Mouse (Mus musculus) layer of hippocampus, adult 2 months (tissue): ENCODE data around the gene Dthd1. TPM values are rescaled to one million over a fixed set of nuclear protein-coding genes. Genes with fewer than 3 reads are reported as not detected.
A peak's percentile ranks its signal among the peaks of the same experiment; 100 is the strongest.

Experiments used
- DNase-seq, 2 experiments: peaks; one replicate each; pipeline ENCODE4 v3.0.0; 2022; ENCODE audit warnings: low spot score in 2 of 2
- H3K27ac ChIP-seq: fragments of 200-600 bp; 2 replicates; pipeline ENCODE4 v1.8.1; 2022
- H3K4me3 ChIP-seq: fragments of 200-600 bp; 2 replicates; pipeline ENCODE4 v1.8.1; 2022; ENCODE audit warnings: mild to moderate bottlenecking
- CTCF ChIP-seq: fragments of 200-600 bp; conservative IDR thresholded peaks from 2 replicates; pipeline ENCODE4 v1.8.1; 2022; ENCODE audit warnings: antibody characterized with exemption, mild to moderate bottlenecking, moderate library complexity
- long read RNA-seq, 2 experiments: library from polyadenylated mRNA; stranded (forward); transcript quantifications; one replicate each; pipeline ENCODE4 v2.0.0; 2021; ENCODE audit warnings: borderline mapping rate in 2 of 2
- total RNA-seq, 2 experiments: library from RNA; stranded (reverse); gene quantifications; 2 replicates each; pipeline ENCODE4 v1.2.3; 2021

Dthd1 gene
- total RNA-seq: under 1 TPM in 1 of 2 experiments, not detected in 1; 0.15 TPM
- long read RNA-seq, experiment 1: 0 reads
- long read RNA-seq, experiment 2, partial matches to known transcripts: 0 of 1 reads
- long read RNA-seq, experiment 2, other reads (novel, unspliced or antisense): 1 of 1 reads

DNA sequence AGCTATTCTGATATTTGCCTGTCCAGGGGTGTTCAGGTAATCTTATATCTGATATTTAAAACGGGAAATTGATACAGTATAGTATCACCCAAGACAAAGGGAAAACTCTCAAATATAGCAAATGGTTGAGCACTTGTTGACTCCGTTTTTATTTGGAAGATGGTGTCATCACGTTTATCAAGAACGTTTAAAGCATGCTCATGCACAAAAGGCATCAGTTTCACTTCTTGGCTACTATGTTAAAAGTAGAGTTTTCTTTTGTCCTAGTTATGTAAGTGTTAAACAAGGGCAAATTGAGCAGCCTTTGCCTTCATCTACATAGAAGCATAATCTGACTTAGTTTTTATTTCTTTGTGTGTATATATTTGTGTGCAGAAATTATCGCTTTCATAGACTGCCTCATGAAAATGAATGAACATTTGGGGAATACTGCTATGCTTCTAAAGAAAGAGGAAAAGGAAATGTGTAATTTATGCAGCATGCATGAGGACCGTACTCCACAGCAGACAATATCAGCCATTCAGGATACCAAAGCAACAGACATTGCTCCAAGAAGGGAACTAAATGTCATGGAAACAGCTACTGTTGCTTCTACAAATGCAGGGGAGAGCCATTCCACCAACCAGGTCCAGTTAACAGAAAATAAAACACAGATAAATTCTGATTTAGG is at the start of gene Dthd1:
Gene Dthd1, plus strand, starts transcription at position 422 of the 670 bp plus-strand sequence.
- no peak for TF ChIP-seq CTCF
- Histone ChIP-seq H3K4me3 (no peak within 1 kb of the TSS), H3K27ac (peak within 1 kb of the TSS; percentile 83)
- DNase-seq: peak in 1 of 2 experiments; percentile 39

DNA sequence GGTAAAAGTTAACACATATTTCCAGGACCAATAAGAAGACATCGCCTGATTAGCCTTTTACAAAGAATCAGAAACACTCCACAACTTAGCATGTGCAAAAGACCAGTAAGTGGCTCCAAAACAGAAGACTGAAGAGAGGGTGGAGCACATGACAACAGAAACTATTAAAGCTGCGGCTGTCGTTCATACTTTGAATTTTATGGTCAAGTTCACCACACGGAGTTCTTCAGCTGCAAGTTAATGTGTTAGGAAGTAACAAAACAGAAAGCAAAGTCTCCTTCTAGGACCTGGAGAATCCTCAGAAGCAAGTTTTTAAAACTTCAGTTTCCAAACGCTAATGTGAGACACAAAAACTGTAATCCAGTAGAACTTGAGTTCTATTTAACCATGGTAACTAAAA is 49.5 kb upstream of the Dthd1 start:
- peak overlapping the region; percentile 81 for H3K4me3 ChIP-seq
- TF ChIP-seq CTCF: no peak
- H3K27ac ChIP-seq: peak overlapping the region; percentile 94
- no peak for DNase-seq

DNA sequence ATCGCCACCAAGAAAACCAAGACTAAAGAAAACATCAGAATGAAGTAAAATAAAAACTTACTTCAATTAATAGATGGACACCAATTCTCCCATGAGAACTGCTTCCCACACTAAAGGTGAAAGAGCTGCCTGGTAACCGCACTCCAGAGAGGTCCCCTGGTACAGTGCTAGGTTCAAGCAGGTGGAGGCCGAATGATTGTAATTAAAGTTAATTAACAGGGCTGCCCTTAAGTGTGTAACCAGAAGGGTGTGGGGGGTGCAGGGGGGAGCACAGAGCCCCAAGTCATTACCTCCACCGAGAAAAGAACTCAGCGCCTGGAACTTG is 48.2 kb upstream of the Dthd1 start:
- Histone ChIP-seq H3K4me3 (peak overlapping the region; percentile 81), H3K27ac (peak overlapping the region; percentile 94)
- TF ChIP-seq CTCF: no peak
- DNase-seq: no peak

DNA sequence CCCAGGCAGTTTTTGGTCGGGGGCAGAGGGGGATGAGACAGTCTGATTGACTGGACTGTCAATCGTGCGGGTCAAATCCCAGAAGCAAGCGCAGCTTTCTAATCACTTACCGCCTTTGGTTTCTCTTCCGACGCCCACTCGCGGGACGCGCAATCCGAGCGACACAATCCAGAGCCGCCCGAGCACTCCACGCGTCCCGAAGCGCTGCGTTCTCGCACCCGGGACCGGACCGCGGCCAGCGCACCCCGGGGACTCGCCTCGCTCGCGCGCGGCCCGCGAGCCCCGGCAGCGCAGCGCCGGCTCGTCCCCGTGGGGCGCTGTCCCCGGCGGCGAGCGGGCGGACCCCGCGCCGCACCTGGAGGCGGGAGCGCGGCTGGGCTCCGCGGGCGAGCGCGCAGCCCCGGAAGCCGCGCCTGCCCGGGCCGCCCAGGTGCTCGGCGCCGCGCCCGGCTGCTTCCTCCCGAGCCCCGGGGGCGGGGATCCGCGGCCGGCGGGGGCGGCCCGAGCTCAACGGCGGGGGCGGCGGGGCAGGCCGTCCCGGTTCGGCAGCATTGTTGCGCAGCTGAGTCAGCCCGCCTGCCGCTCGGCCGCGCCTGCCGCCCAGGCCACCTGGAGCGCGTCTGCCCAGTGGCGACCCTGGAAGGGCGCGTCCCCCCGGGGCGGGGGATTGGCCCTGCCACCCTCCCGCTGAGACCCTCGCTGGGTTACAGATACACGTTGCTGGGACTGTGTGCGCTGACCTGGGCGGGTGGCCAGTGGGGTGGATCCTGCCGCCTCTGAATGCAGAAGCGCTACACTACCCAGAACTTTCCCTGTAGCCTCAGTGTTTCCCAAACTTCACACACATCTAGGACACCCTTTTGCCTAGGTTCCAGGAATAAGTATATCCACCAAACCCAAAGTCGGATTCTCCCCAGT is 47.6 kb upstream of the Dthd1 start, which contains the start of gene Arap2:
Gene Arap2, minus strand, starts transcription at position 376 of the 918 bp plus-strand sequence.
- no peak for TF ChIP-seq CTCF
- peak; percentile 32 to 40 for DNase-seq
- Histone ChIP-seq H3K4me3 (peak within 1 kb of the TSS; percentile 81), H3K27ac (peak within 1 kb of the TSS; percentile 94)

DNA sequence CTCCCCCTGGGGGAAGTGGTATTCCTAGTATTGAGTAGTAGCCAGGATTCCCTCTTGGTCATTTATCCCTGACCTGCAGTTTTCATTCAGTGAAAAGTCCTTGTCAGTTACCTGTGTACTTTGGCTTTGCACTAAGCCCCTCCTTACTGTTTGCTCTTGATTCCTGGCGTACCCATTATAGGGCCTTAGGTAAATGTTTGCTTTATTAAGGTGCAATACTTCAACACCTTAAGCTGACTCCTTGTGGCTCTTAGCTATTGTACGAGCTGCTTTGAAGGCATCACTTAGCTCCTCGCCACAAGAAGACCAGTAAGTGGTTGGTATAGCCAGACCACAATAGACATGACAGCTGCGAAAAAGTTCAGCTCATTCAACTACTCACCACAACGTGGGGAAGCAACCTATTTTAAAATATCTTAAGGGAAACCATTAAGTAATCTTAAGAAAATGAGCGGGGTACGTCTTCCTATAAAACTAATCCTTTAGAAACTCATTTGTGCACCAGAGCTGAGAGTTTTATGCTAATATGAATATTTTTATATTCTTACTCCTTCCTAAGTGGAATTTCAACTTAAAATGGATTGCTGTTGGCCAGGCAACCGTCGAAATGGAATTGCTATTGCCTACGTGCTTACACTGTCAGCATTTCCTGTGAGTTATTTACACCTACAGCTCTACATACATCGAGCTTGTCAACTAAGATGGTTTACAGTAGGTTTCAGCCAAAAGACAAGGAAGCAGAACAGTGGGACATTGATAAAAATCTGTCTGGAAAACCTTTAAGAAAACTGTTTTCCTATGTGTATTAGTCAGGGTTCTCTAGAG is 41.6 kb upstream of the Dthd1 start:
- Histone ChIP-seq H3K4me3 (no peak overlapping the region), H3K27ac (no peak overlapping the region)
- DNase-seq: no peak
- TF ChIP-seq CTCF: no peak

DNA sequence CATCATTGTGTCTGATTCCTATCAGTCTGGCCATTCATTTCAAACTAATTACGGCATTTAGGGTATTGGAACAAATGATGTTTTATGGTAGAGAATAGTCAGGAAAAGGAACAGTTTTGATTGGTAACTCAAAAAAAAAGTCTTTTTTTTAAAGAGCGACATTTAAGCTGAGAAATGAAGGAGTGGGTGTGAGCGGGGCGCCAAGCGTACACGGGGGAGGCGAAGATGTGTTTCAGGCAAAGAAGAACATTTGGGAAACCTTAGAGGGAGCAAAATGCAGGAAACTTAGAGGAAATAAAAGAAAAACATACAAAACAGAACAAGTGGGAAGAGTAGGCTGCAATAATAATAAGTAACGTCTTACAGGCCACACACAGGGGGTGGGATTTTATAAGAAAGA is 35.8 kb upstream of the Dthd1 start:
- peak; percentile 25 to 44 for DNase-seq
- Histone ChIP-seq H3K4me3 (no peak overlapping the region), H3K27ac (peak overlapping the region; percentile 43; the same call in 1 of the 2 replicates)
- TF ChIP-seq CTCF: no peak

DNA sequence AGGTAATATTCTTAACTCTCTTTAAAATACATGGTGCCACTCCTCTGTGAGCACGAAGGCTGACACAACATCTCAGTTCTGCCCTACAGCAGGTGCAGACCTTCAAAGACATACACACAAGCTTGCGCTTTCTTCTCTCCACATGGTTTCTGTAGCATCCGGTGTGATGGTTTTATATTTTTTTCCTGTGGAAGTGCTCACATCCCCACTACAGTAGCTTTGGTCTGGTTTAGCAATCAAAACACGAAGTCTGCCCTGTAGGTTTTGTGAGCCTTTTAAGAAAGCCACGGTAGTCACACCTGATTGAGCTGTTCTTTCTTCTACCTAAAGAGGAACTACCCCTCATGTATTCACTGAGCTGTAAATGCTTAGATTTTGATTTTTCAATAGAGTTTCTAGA is 34.9 kb upstream of the Dthd1 start:
- Histone ChIP-seq H3K4me3 (no peak overlapping the region), H3K27ac (0 out of 2 replicates have a peak overlapping the region, but pooled peaks have one; percentile 11)
- no peak for TF ChIP-seq CTCF
- DNase-seq: no peak

DNA sequence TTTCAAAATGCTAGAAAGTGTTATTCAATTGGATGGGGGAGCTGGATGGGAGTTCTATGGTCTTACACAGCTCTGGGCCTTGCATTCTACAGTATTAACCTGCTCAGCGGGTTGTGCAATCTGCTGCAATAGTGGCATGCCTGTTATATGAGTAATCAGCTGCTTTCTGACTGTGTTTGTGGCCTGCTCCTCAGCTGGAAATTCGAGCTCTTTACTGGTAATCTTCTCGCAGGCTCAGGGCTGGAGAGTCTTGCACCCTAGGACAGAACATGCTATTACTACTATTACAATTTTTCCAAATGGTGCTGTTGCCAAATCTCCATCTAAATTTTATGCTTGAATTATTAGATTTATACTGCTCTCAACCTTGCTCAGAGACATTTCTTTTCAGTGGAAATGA is 26.8 kb upstream of the Dthd1 start:
- no peak overlapping the region for H3K27ac ChIP-seq
- no peak for DNase-seq
- no peak for TF ChIP-seq CTCF
- no peak overlapping the region for H3K4me3 ChIP-seq

DNA sequence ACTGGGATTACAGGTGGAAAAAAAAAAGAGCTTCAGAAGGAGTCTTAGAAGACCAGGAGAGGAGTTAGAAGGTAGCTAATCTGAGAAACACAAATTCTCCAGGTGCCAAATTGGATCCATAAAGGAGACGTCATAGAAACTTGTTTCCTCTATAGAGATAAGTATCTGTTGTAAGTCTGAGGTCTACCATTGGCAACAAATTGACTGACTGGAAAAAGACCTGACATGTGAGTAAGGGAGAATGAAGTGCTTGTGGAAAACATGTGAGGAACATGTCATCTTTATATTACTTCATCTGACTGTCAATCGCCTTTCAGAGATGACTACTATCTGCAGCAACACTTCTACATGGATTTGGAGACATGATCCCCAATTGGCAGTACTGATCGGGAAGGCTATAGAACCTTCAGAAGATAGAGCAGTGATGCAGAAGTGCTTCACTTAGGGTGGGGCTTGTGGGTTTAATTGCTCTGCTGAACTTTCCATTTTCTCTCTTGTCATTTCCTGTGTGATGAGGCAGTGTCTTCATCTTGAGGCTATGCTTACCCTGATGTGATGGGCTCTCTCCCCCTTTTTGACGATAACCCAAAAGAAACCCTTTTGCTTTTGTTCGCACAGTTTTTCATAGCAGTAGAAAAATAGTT is 22.6 kb upstream of the Dthd1 start:
- H3K27ac ChIP-seq: no peak overlapping the region
- H3K4me3 ChIP-seq: no peak overlapping the region
- DNase-seq: no peak
- TF ChIP-seq CTCF: no peak

DNA sequence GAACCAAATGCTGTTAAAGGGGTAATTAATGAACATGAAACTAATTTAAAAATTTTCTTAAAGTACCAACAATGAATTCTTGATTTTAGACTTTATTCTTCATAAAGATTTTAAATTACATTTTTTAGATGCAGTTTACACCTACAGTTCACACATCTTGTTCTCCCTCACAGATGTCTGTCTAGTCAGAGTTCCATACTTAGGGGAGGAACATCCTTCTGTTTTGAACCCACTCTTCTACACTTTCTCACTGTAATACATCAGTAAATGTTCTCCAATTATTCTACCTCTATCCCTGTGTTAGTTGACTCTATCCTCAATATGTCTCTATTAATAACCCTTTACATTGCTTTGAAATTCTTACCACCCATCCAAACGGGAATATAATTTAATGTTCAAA is 20.8 kb upstream of the Dthd1 start:
- Histone ChIP-seq H3K4me3 (no peak overlapping the region), H3K27ac (no peak overlapping the region)
- no peak for DNase-seq
- TF ChIP-seq CTCF: no peak

DNA sequence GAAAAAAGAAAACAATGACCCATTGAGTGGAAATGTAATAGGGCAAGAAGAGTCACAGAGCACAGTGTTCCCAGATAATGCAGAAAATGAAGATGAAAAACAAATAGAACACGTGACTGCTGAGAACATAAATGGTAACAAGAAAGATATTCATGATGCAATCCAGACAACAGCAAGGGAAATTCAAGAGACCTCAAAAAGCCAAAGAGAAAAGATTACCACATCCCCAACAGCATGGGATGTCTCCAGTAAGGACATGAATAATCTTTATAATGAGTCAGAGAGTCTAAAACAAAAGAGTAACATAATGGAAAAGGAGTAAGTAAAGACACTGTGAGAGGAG is 420 bp downstream of the Dthd1 start:
- DNase-seq: no peak
- Histone ChIP-seq H3K27ac (peak overlapping the region; percentile 83), H3K4me3 (no peak overlapping the region)
- no peak for TF ChIP-seq CTCF

DNA sequence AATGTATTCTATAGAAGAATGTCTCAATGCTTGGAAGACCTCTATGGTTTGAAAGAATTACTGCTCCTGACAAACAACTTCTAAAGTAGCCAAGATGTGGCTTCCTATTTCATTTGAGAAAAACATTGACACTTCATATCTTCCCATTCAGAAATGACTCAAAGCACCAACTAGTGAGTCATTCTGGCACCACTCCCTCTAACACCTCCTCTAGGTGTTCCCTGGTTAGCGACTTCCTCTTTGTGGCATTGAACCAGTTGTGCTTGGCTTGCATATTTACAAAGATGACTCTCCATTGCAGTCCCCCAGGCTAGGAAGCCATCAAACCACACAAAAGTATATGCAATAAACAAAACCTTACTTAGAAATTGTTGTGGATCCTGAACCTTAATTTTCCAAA is 2.1 kb downstream of the Dthd1 start:
- Histone ChIP-seq H3K4me3 (no peak overlapping the region), H3K27ac (no peak overlapping the region)
- no peak for DNase-seq
- TF ChIP-seq CTCF: no peak
